Mouse (Mus musculus) MEL (cell line): ENCODE data around the gene Tssk3. TPM values are rescaled to one million over a fixed set of nuclear protein-coding genes. Genes with fewer than 3 reads are reported as not detected.
"Not testable (repeated sequence)": the region's sequence is repeated elsewhere in the genome, so short reads cannot be mapped to it uniquely, and the experiment has no call there.

Source experiments
- DNase-seq: peaks from one replicate; pipeline ENCODE4 v3.0.0; 2011; ENCODE audit warnings: low read depth, low spot score
- H3K27ac ChIP-seq: 2 replicates; pipeline ENCODE4 v1.5.1; 2012; ENCODE audit warnings: low read depth, mild to moderate bottlenecking, control low read depth, low read length, moderate library complexity; ENCODE audit not compliant: control insufficient read depth
- H3K27me3 ChIP-seq, 2 experiments: fragments of 150-350 bp in 1 of 2; sonication (generic) in 1 of 2; 2 replicates each; pipeline ENCODE4 v1.6.1; 2012; ENCODE audit warnings: low read length in 2 of 2, mild to moderate bottlenecking in 2 of 2, improper control_type of control experiment in 1 of 2, moderate library complexity in 1 of 2; ENCODE audit not compliant: insufficient read depth in 2 of 2, control insufficient read depth in 1 of 2
- H3K36me3 ChIP-seq, 2 experiments: 2 replicates each; pipeline ENCODE4 v1.6.1; 2012 to 2014; ENCODE audit warnings: low read length in 2 of 2, improper control_type of control experiment in 1 of 2, inconsistent platforms in 1 of 2, mild to moderate bottlenecking in 1 of 2; ENCODE audit not compliant: insufficient read depth in 2 of 2, control insufficient read depth in 1 of 2
- H3K4me1 ChIP-seq, 2 experiments: fragments of 150-350 bp in 1 of 2; sonication (generic) in 1 of 2; 2 replicates each; pipeline ENCODE4 v1.6.1; 2012; ENCODE audit warnings: low read length in 2 of 2, improper control_type of control experiment in 1 of 2, mild to moderate bottlenecking in 1 of 2; ENCODE audit not compliant: insufficient read depth in 2 of 2, control insufficient read depth in 1 of 2
- H3K4me3 ChIP-seq, 2 experiments: fragments of 150-350 bp in 1 of 2; sonication (generic) in 1 of 2; 2 replicates each; pipeline ENCODE4 v1.5.1; 2012; ENCODE audit warnings: low read depth in 2 of 2, low read length in 2 of 2, mild to moderate bottlenecking in 2 of 2, moderate library complexity in 2 of 2, control low read depth in 1 of 2, improper control_type of control experiment in 1 of 2; ENCODE audit not compliant: control insufficient read depth in 1 of 2, insufficient read depth in 1 of 2
- H3K79me2 ChIP-seq: 2 replicates; pipeline ENCODE4 v1.6.1; 2012; ENCODE audit warnings: mild to moderate bottlenecking, low read length, moderate library complexity; ENCODE audit not compliant: control insufficient read depth, poor library complexity, insufficient read depth
- H3K9ac ChIP-seq: 2 replicates; pipeline ENCODE4 v1.6.1; 2012; ENCODE audit warnings: low read depth, mild to moderate bottlenecking, control low read depth, low read length, moderate library complexity; ENCODE audit not compliant: control insufficient read depth, poor library complexity, severe bottlenecking
- H3K9me3 ChIP-seq: fragments of 150-350 bp; sonication (generic); replicated peaks from 2 replicates; pipeline ENCODE4 v1.6.1; 2012; ENCODE audit warnings: mild to moderate bottlenecking, low read length, improper control_type of control experiment, moderate library complexity; ENCODE audit not compliant: insufficient read depth
- CHD2 ChIP-seq: IDR thresholded peaks from 2 replicates; pipeline ENCODE4 v1.6.1; 2011; ENCODE audit warnings: low read length, improper control_type of control experiment
- GABPA ChIP-seq: IDR thresholded peaks from 2 replicates; pipeline ENCODE4 v1.6.1; 2012; ENCODE audit warnings: low read depth, mild to moderate bottlenecking, inconsistent platforms, low read length, improper control_type of control experiment, moderate library complexity
- POLR2AphosphoS5 ChIP-seq: IDR thresholded peaks from 2 replicates; pipeline ENCODE4 v1.6.1; 2012; ENCODE audit warnings: low read depth, borderline replicate concordance, mild to moderate bottlenecking, inconsistent platforms, low read length, moderate library complexity, mixed read lengths
- SIN3A ChIP-seq: IDR thresholded peaks from 2 replicates; pipeline ENCODE4 v1.6.1; 2012; ENCODE audit warnings: low read length, improper control_type of control experiment, inconsistent platforms
- SMC3 ChIP-seq: IDR thresholded peaks from 2 replicates; pipeline ENCODE4 v1.6.1; 2011; ENCODE audit warnings: low read depth, low read length, improper control_type of control experiment
- TBP ChIP-seq: IDR thresholded peaks from 2 replicates; pipeline ENCODE4 v1.8.0; 2011; ENCODE audit warnings: low read depth, low read length, improper control_type of control experiment
- TCF12 ChIP-seq: IDR thresholded peaks from 2 replicates; pipeline ENCODE4 v1.6.1; 2014; ENCODE audit warnings: low read depth, mild to moderate bottlenecking, inconsistent platforms, low read length, improper control_type of control experiment, moderate library complexity
- USF1 ChIP-seq: IDR thresholded peaks from 2 replicates; pipeline ENCODE4 v1.6.1; 2014; ENCODE audit warnings: low read depth, mild to moderate bottlenecking, inconsistent platforms, low read length, improper control_type of control experiment, moderate library complexity
- USF2 ChIP-seq, 2 experiments: IDR thresholded peaks; 2 replicates each; pipeline ENCODE4 v1.6.1; 2011 to 2012; ENCODE audit warnings: improper control_type of control experiment in 2 of 2, low read length in 2 of 2, borderline replicate concordance in 1 of 2, inconsistent platforms in 1 of 2, low read depth in 1 of 2, mild to moderate bottlenecking in 1 of 2; ENCODE audit not compliant: insufficient read depth in 1 of 2
- ZMIZ1 ChIP-seq: IDR thresholded peaks from 2 replicates; pipeline ENCODE4 v1.6.1; 2012; ENCODE audit warnings: low read depth, mild to moderate bottlenecking, inconsistent platforms, low read length, improper control_type of control experiment, moderate library complexity
- ZNF384 ChIP-seq: IDR thresholded peaks from 2 replicates; pipeline ENCODE4 v1.6.1; 2012; ENCODE audit warnings: low read depth, mild to moderate bottlenecking, inconsistent platforms, low read length, improper control_type of control experiment
- polyA plus RNA-seq, 2 experiments: library from polyadenylated mRNA; stranded (reverse) in 1 of 2; unstranded in 1 of 2; fragments of >175 nt in 1 of 2; fragments of >200 nt in 1 of 2; gene quantifications; 2 replicates each; pipeline versions ENCODE4 v1.2.1 to v1.2.4; 2012; ENCODE audit warnings: low replicate concordance in 2 of 2, low read depth in 1 of 2; ENCODE audit not compliant: insufficient read length in 2 of 2, insufficient read depth in 1 of 2, missing spikeins in 1 of 2
- total RNA-seq: library from RNA; depleted of rRNA; stranded (reverse); fragments of 300-350 nt; gene quantifications from 2 replicates; pipeline ENCODE4 v1.2.3, GENCODE M21; 2012

Gene Tssk3
- total and polyA plus RNA-seq, 3 experiments: not detected

- H3K9ac ChIP-seq: no peak overlapping the region
- H3K27me3 ChIP-seq: no peaks in the 10 kb centered on the region
- H3K27ac ChIP-seq: no peak overlapping the region
- H3K9me3 ChIP-seq: no peaks in the 10 kb centered on the region
- no peak for DNase-seq
- H3K36me3 ChIP-seq: peaks cover 0 to 12% of the 10 kb centered on the region in 2 experiments; a peak in 2 of 4 replicates
- H3K4me1 ChIP-seq: peaks cover 14 to 26% of the 10 kb centered on the region in 2 experiments
- H3K79me2 ChIP-seq: no peaks in the 10 kb centered on the region; the same call in 1 of the 2 replicates
- TF ChIP-seq POLR2AphosphoS5: no peak
- TF ChIP-seq TBP: no peak
- no peak for TF ChIP-seq SMC3
- TF ChIP-seq SIN3A: no peak
- TF ChIP-seq GABPA: no peak
- TF ChIP-seq CHD2: no peak
- TF ChIP-seq USF2 (IDR thresholded peaks at IDR 0.05; ENCODE audit: borderline replicate concordance in 1 of 2, insufficient read depth in 1 of 2, low read depth in 1 of 2, low read length in 2 of 2): no peak
- no peak for TF ChIP-seq ZNF384
- TF ChIP-seq TCF12: no peak
- TF ChIP-seq ZMIZ1: no peak
- H3K4me3 ChIP-seq: no peak overlapping the region
Observed at GRCm38 (mm10) chr4:129459726-129460125, 31.1 kb downstream of the Tssk3 start.

GRCm38 (mm10) chr4:129457311-129457710 is 33.5 kb downstream of the Tssk3 start:
- not testable (repeated sequence) for H3K27ac ChIP-seq, H3K4me3 ChIP-seq, H3K9ac ChIP-seq

GRCm38 (mm10) chr4:129456126-129456525 is 34.7 kb downstream of the Tssk3 start:
- TF ChIP-seq USF1: no peak
- peaks cover 0 to 7% of the 10 kb centered on the region in 2 experiments; a peak in 3 of 4 replicates for H3K4me1 ChIP-seq
- H3K9ac ChIP-seq: peak overlapping the region; percentile 5; the same call in 1 of the 2 replicates
- no peaks in the 10 kb centered on the region for H3K27me3 ChIP-seq
- DNase-seq: no peak
- no peak overlapping the region for H3K4me3 ChIP-seq
- no peaks in the 10 kb centered on the region for H3K79me2 ChIP-seq
- H3K9me3 ChIP-seq: no peaks in the 10 kb centered on the region
- H3K36me3 ChIP-seq: no peaks in the 10 kb centered on the region; a peak in 1 of 4 replicates
- no peak overlapping the region for H3K27ac ChIP-seq

More at GRCm38 (mm10) chr4:129457311-129457710, 33.5 kb downstream of the Tssk3 start:
- H3K27me3 ChIP-seq, H3K79me2 ChIP-seq, H3K9me3 ChIP-seq, H3K4me1 ChIP-seq, DNase-seq, H3K36me3 ChIP-seq: not testable (repeated sequence)
